Mouse (Mus musculus) activated CD4-positive, CD25-positive, alpha-beta regulatory T cell, adult 9 weeks (primary cell): ENCODE data around the gene Olfr1328. TPM values are rescaled to one million over a fixed set of nuclear protein-coding genes. Genes with fewer than 3 reads are reported as not detected.

Experiments used
- polyA plus RNA-seq: library from polyadenylated mRNA; unstranded; fragments of 100-300 nt; shearing (Covaris generic); gene quantifications from one replicate; pipeline ENCODE4 v1.2.1, GENCODE M21; 2017

Gene Olfr1328
- polyA plus RNA-seq: not detected

GRCm38 (mm10) chr4:118938512-118938911 is at the start of gene Olfr1328:
Gene Olfr1328 (minus strand): TSS chr4:118938612.

GRCm38 (mm10) chr4:118961141-118961628 is 22.8 kb upstream of the Olfr1328 start, which contains the start of gene Lao1:
Gene Lao1 (plus strand): TSS chr4:118961578.

GRCm38 (mm10) chr4:118917365-118917764 is 21.0 kb downstream of the Olfr1328 start, which contains the start of gene Olfr1329:
Gene Olfr1329 (minus strand): TSS chr4:118917465.

GRCm38 (mm10) chr4:118888297-118888696 is 50.1 kb downstream of the Olfr1328 start, which contains the start of gene Olfr1330:
Gene Olfr1330 (plus strand): TSS chr4:118888597.

Other genes starting within 250 kb of the Olfr1328 start
- not detected for gene Olfr1342, start 245.9 kb downstream of the Olfr1328 start, polyA plus RNA-seq
- gene Olfr1341, start 235.1 kb downstream of the Olfr1328 start, polyA plus RNA-seq: not detected
- gene Olfr1340, start 218.5 kb downstream of the Olfr1328 start, polyA plus RNA-seq: not detected
- not detected for gene Olfr1339, start 206.4 kb downstream of the Olfr1328 start, polyA plus RNA-seq
- gene Olfr1338, start 179.9 kb downstream of the Olfr1328 start, polyA plus RNA-seq: not detected
- gene Olfr1337, start 156.0 kb downstream of the Olfr1328 start, polyA plus RNA-seq: not detected
- not detected for gene Olfr1335, start 128.7 kb downstream of the Olfr1328 start, polyA plus RNA-seq
- gene Olfr1333, start 102.3 kb downstream of the Olfr1328 start, polyA plus RNA-seq: not detected
- 0.09 TPM for gene Olfr1331, start 74.0 kb downstream of the Olfr1328 start, polyA plus RNA-seq
- gene Olfr1330, start 50.0 kb downstream of the Olfr1328 start, polyA plus RNA-seq: not detected
- gene Olfr1329, start 21.1 kb downstream of the Olfr1328 start, polyA plus RNA-seq: not detected
- gene Lao1, start 23.0 kb upstream of the Olfr1328 start, polyA plus RNA-seq: not detected
- gene Slc2a1, start 170.1 kb upstream of the Olfr1328 start, polyA plus RNA-seq: 62.7 TPM
- 4.6 TPM for gene Zfp691, start 235.6 kb upstream of the Olfr1328 start, polyA plus RNA-seq